Mouse (Mus musculus) MEL (cell line): ENCODE results near the gene Tmem214. TPM values are rescaled to one million over a fixed set of nuclear protein-coding genes. Genes with fewer than 3 reads are reported as not detected.
"Not testable (repeated sequence)": the region's sequence is repeated elsewhere in the genome, so short reads cannot be mapped to it uniquely, and the experiment has no call there.

Experiments
- DNase-seq: peaks from one replicate; pipeline ENCODE4 v3.0.0; 2011; ENCODE audit warnings: low read depth, low spot score
- H3K27ac ChIP-seq: 2 replicates; pipeline ENCODE4 v1.5.1; 2012; ENCODE audit warnings: low read depth, mild to moderate bottlenecking, control low read depth, low read length, moderate library complexity; ENCODE audit not compliant: control insufficient read depth
- H3K27me3 ChIP-seq, 2 experiments: fragments of 150-350 bp in 1 of 2; sonication (generic) in 1 of 2; 2 replicates each; pipeline ENCODE4 v1.6.1; 2012; ENCODE audit warnings: low read length in 2 of 2, mild to moderate bottlenecking in 2 of 2, improper control_type of control experiment in 1 of 2, moderate library complexity in 1 of 2; ENCODE audit not compliant: insufficient read depth in 2 of 2, control insufficient read depth in 1 of 2
- H3K36me3 ChIP-seq, 2 experiments: 2 replicates each; pipeline ENCODE4 v1.6.1; 2012 to 2014; ENCODE audit warnings: low read length in 2 of 2, improper control_type of control experiment in 1 of 2, inconsistent platforms in 1 of 2, mild to moderate bottlenecking in 1 of 2; ENCODE audit not compliant: insufficient read depth in 2 of 2, control insufficient read depth in 1 of 2
- H3K4me1 ChIP-seq, 2 experiments: fragments of 150-350 bp in 1 of 2; sonication (generic) in 1 of 2; 2 replicates each; pipeline ENCODE4 v1.6.1; 2012; ENCODE audit warnings: low read length in 2 of 2, improper control_type of control experiment in 1 of 2, mild to moderate bottlenecking in 1 of 2; ENCODE audit not compliant: insufficient read depth in 2 of 2, control insufficient read depth in 1 of 2
- H3K4me3 ChIP-seq, 2 experiments: fragments of 150-350 bp in 1 of 2; sonication (generic) in 1 of 2; 2 replicates each; pipeline ENCODE4 v1.5.1; 2012; ENCODE audit warnings: low read depth in 2 of 2, low read length in 2 of 2, mild to moderate bottlenecking in 2 of 2, moderate library complexity in 2 of 2, control low read depth in 1 of 2, improper control_type of control experiment in 1 of 2; ENCODE audit not compliant: control insufficient read depth in 1 of 2, insufficient read depth in 1 of 2
- H3K79me2 ChIP-seq: 2 replicates; pipeline ENCODE4 v1.6.1; 2012; ENCODE audit warnings: mild to moderate bottlenecking, low read length, moderate library complexity; ENCODE audit not compliant: control insufficient read depth, poor library complexity, insufficient read depth
- H3K9ac ChIP-seq: 2 replicates; pipeline ENCODE4 v1.6.1; 2012; ENCODE audit warnings: low read depth, mild to moderate bottlenecking, control low read depth, low read length, moderate library complexity; ENCODE audit not compliant: control insufficient read depth, poor library complexity, severe bottlenecking
- H3K9me3 ChIP-seq: fragments of 150-350 bp; sonication (generic); replicated peaks from 2 replicates; pipeline ENCODE4 v1.6.1; 2012; ENCODE audit warnings: mild to moderate bottlenecking, low read length, improper control_type of control experiment, moderate library complexity; ENCODE audit not compliant: insufficient read depth
- E2F4 ChIP-seq: IDR thresholded peaks from 2 replicates; pipeline ENCODE4 v1.6.1; 2011; ENCODE audit warnings: low read depth, low read length, improper control_type of control experiment, borderline replicate concordance
- ETS1 ChIP-seq: IDR thresholded peaks from 2 replicates; pipeline ENCODE4 v1.6.1; 2012; ENCODE audit warnings: low read depth, mild to moderate bottlenecking, inconsistent platforms, low read length, improper control_type of control experiment, moderate library complexity
- GABPA ChIP-seq: IDR thresholded peaks from 2 replicates; pipeline ENCODE4 v1.6.1; 2012; ENCODE audit warnings: low read depth, mild to moderate bottlenecking, inconsistent platforms, low read length, improper control_type of control experiment, moderate library complexity
- HCFC1 ChIP-seq: IDR thresholded peaks from 2 replicates; pipeline ENCODE4 v1.6.1; 2012; ENCODE audit warnings: low read depth, mild to moderate bottlenecking, inconsistent platforms, low read length, improper control_type of control experiment, moderate library complexity
- JUND ChIP-seq: IDR thresholded peaks from 2 replicates; pipeline ENCODE4 v1.6.1; 2011; ENCODE audit warnings: low read depth, mild to moderate bottlenecking, improper control_type of control experiment, low read length
- MAZ ChIP-seq: IDR thresholded peaks from 2 replicates; pipeline ENCODE4 v1.6.1; 2012; ENCODE audit warnings: low read depth, mild to moderate bottlenecking, inconsistent platforms, low read length, improper control_type of control experiment
- NELFE ChIP-seq: IDR thresholded peaks from 2 replicates; pipeline ENCODE4 v1.6.1; 2011; ENCODE audit warnings: low read depth, low read length, improper control_type of control experiment
- POLR2A ChIP-seq, 2 experiments: IDR thresholded peaks; 2 replicates each; pipeline ENCODE4 v1.6.1; 2011 to 2012; ENCODE audit warnings: low read length in 2 of 2, mild to moderate bottlenecking in 2 of 2, control low read depth in 1 of 2, improper control_type of control experiment in 1 of 2, low read depth in 1 of 2, moderate library complexity in 1 of 2; ENCODE audit not compliant: control insufficient read depth in 1 of 2, insufficient read depth in 1 of 2, poor library complexity in 1 of 2
- POLR2AphosphoS2 ChIP-seq: IDR thresholded peaks from 2 replicates; pipeline ENCODE4 v1.6.1; 2011; ENCODE audit warnings: low read length, improper control_type of control experiment
- POLR2AphosphoS5 ChIP-seq: IDR thresholded peaks from 2 replicates; pipeline ENCODE4 v1.6.1; 2012; ENCODE audit warnings: low read depth, borderline replicate concordance, mild to moderate bottlenecking, inconsistent platforms, low read length, moderate library complexity, mixed read lengths
- TBP ChIP-seq: IDR thresholded peaks from 2 replicates; pipeline ENCODE4 v1.8.0; 2011; ENCODE audit warnings: low read depth, low read length, improper control_type of control experiment
- UBTF ChIP-seq: IDR thresholded peaks from 2 replicates; pipeline ENCODE4 v1.6.1; 2012; ENCODE audit warnings: low read depth, mild to moderate bottlenecking, inconsistent platforms, low read length, improper control_type of control experiment, moderate library complexity, borderline replicate concordance; ENCODE audit not compliant: insufficient read depth
- USF2 ChIP-seq, 2 experiments: IDR thresholded peaks; 2 replicates each; pipeline ENCODE4 v1.6.1; 2011 to 2012; ENCODE audit warnings: improper control_type of control experiment in 2 of 2, low read length in 2 of 2, borderline replicate concordance in 1 of 2, inconsistent platforms in 1 of 2, low read depth in 1 of 2, mild to moderate bottlenecking in 1 of 2; ENCODE audit not compliant: insufficient read depth in 1 of 2
- ZC3H11A ChIP-seq: IDR thresholded peaks from 2 replicates; pipeline ENCODE4 v1.6.1; 2012; ENCODE audit warnings: low read depth, mild to moderate bottlenecking, inconsistent platforms, low read length, improper control_type of control experiment
- ZMIZ1 ChIP-seq: IDR thresholded peaks from 2 replicates; pipeline ENCODE4 v1.6.1; 2012; ENCODE audit warnings: low read depth, mild to moderate bottlenecking, inconsistent platforms, low read length, improper control_type of control experiment, moderate library complexity
- ZNF384 ChIP-seq: IDR thresholded peaks from 2 replicates; pipeline ENCODE4 v1.6.1; 2012; ENCODE audit warnings: low read depth, mild to moderate bottlenecking, inconsistent platforms, low read length, improper control_type of control experiment
- polyA plus RNA-seq, 2 experiments: library from polyadenylated mRNA; stranded (reverse) in 1 of 2; unstranded in 1 of 2; fragments of >175 nt in 1 of 2; fragments of >200 nt in 1 of 2; gene quantifications; 2 replicates each; pipeline versions ENCODE4 v1.2.1 to v1.2.4; 2012; ENCODE audit warnings: low replicate concordance in 2 of 2, low read depth in 1 of 2; ENCODE audit not compliant: insufficient read length in 2 of 2, insufficient read depth in 1 of 2, missing spikeins in 1 of 2
- total RNA-seq: library from RNA; depleted of rRNA; stranded (reverse); fragments of 300-350 nt; gene quantifications from 2 replicates; pipeline ENCODE4 v1.2.3, GENCODE M21; 2012

Gene Tmem214
- total and polyA plus RNA-seq, 3 experiments, result 50.5 to 170 (median 101) TPM

GRCm38 (mm10) chr5:30881839-30882238 lies 14.0 kb downstream of the Tmem214 start:
- H3K27ac ChIP-seq, H3K79me2 ChIP-seq, H3K4me1 ChIP-seq, DNase-seq, H3K4me3 ChIP-seq, H3K36me3 ChIP-seq, H3K9ac ChIP-seq, H3K9me3 ChIP-seq, H3K27me3 ChIP-seq: not testable (repeated sequence)
- peak; percentile 93 for TF ChIP-seq TBP

DNA sequence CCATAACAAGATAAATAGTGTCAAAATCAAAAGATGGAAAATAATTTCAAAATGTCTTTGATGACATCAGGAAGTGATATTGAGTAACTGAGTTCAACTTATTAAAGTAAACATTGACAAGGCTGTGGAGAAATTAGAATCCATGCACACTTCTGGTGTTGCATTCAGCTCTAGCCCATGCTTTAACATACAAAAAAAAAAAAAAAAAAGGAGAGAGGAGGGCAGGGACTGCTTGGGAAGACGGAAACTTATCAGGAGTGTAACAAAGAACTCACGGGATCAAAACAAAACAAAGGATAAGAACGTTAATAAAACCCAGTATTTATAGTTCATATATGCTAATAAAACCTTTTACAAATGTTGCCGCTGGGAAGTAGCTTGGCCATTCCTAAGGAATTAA lies 18.4 kb downstream of the Tmem214 start:
- no peak overlapping the region for H3K9ac ChIP-seq
- peaks cover 0 to 12% of the 10 kb centered on the region in 2 experiments; a peak in 1 of 4 replicates for H3K36me3 ChIP-seq
- H3K4me1 ChIP-seq, result peaks cover 0 to 10% of the 10 kb centered on the region in 2 experiments; a peak in 2 of 4 replicates
- no peak for DNase-seq
- peak overlapping the region in 1 of 2 experiments; percentile 50; a peak in 2 of 4 replicates for H3K4me3 ChIP-seq
- H3K79me2 ChIP-seq, result peaks cover 5% of the 10 kb centered on the region; the same call in 1 of the 2 replicates
- H3K27me3 ChIP-seq, result no peaks in the 10 kb centered on the region
- H3K27ac ChIP-seq, result no peak overlapping the region
- no peaks in the 10 kb centered on the region for H3K9me3 ChIP-seq
- no peak for TF ChIP-seq USF2 (IDR thresholded peaks at IDR 0.05; ENCODE audit: borderline replicate concordance in 1 of 2, insufficient read depth in 1 of 2, low read depth in 1 of 2, low read length in 2 of 2)
- TF ChIP-seq ETS1, result no peak
- 0 out of 2 replicates have a peak, but pooled peaks have one; percentile 9 for TF ChIP-seq HCFC1
- peak; percentile 73 for TF ChIP-seq ZNF384
- TF ChIP-seq POLR2A (IDR thresholded peaks at IDR 0.05; ENCODE audit: control insufficient read depth in 1 of 2, insufficient read depth in 1 of 2, low read depth in 1 of 2, low read length in 2 of 2, poor library complexity in 1 of 2), result no peak
- no peak for TF ChIP-seq POLR2AphosphoS5
- no peak for TF ChIP-seq ZC3H11A

DNA sequence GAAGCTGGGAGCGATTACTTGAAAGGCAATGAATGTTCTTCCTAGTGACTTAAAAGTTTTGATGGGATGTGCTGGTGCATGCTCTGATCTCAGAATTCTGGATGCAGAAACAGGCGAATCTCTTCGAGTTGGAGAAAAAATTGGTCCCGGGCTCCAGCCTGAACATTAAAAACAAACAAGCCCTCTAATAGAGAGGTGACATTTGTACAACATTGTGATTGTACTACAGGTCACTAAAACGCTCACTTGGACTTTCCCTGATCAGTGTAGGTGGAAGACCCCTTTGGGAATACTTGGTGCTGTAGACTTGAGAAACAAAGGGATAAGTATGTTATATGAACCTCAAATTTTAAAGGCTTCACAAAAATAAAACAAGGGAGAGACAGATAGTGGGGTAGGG lies 18.9 kb downstream of the Tmem214 start:
- H3K27ac ChIP-seq, result no peak overlapping the region
- no peak for DNase-seq
- peaks cover 0 to 10% of the 10 kb centered on the region in 2 experiments; a peak in 2 of 4 replicates for H3K4me1 ChIP-seq
- no peak for TF ChIP-seq UBTF
- TF ChIP-seq MAZ, result 0 out of 2 replicates have a peak, but pooled peaks have one; percentile 40
- TF ChIP-seq HCFC1, result 0 out of 2 replicates have a peak, but pooled peaks have one; percentile 2
- TF ChIP-seq POLR2AphosphoS2, result no peak
- no peak for TF ChIP-seq GABPA
- TF ChIP-seq ZMIZ1, result no peak
- no peak for TF ChIP-seq JUND
- TF ChIP-seq NELFE, result no peak
- TF ChIP-seq E2F4, result 0 out of 2 replicates have a peak, but pooled peaks have one; percentile 29
- no peak for TF ChIP-seq ZC3H11A
- no peaks in the 10 kb centered on the region for H3K27me3 ChIP-seq
- H3K79me2 ChIP-seq, result peaks cover 5% of the 10 kb centered on the region; the same call in 1 of the 2 replicates
- no peaks in the 10 kb centered on the region for H3K9me3 ChIP-seq
- peaks cover 0 to 12% of the 10 kb centered on the region in 2 experiments; a peak in 1 of 4 replicates for H3K36me3 ChIP-seq
- H3K9ac ChIP-seq, result peak overlapping the region; percentile 55
- peak overlapping the region; percentile 50 to 72 for H3K4me3 ChIP-seq
